Mouse (Mus musculus) thymus, adult 2 months (tissue): Measurements from ENCODE around the gene Carmil1. TPM values are rescaled to one million over a fixed set of nuclear protein-coding genes. Genes with fewer than 3 reads are reported as not detected.

Experiments
- DNase-seq: peaks from one replicate; pipeline ENCODE4 v3.0.0; 2021
- H3K27ac ChIP-seq: fragments of 200-500 bp; 2 replicates; pipeline ENCODE4 v1.5.1; 2012; ENCODE audit warnings: low read length, control low read depth; ENCODE audit not compliant: control insufficient read depth, insufficient read depth
- H3K27me3 ChIP-seq: fragments of 200-500 bp; 2 replicates; pipeline ENCODE4 v1.6.1; 2012; ENCODE audit warnings: mild to moderate bottlenecking, low read length, moderate library complexity, mixed read lengths; ENCODE audit not compliant: control insufficient read depth, insufficient read depth
- H3K36me3 ChIP-seq: fragments of 200-500 bp; 2 replicates; pipeline ENCODE4 v1.6.1; 2012; ENCODE audit warnings: mild to moderate bottlenecking, low read length, moderate library complexity; ENCODE audit not compliant: control insufficient read depth, insufficient read depth
- H3K4me1 ChIP-seq: fragments of 200-500 bp; replicated peaks from 2 replicates; pipeline ENCODE4 v1.6.1; 2012; ENCODE audit warnings: low read length; ENCODE audit not compliant: control insufficient read depth, insufficient read depth
- H3K4me3 ChIP-seq: fragments of 200-500 bp; 2 replicates; pipeline ENCODE4 v1.5.1; 2012; ENCODE audit warnings: mild to moderate bottlenecking, low read length, control low read depth, moderate library complexity; ENCODE audit not compliant: control insufficient read depth, insufficient read depth
- CTCF ChIP-seq: fragments of 200-500 bp; IDR thresholded peaks from 2 replicates; pipeline ENCODE4 v1.5.1; 2012; ENCODE audit warnings: mild to moderate bottlenecking, control low read depth, low read length, moderate library complexity, borderline replicate concordance; ENCODE audit not compliant: control insufficient read depth, poor library complexity, insufficient read depth; ENCODE audit errors: extremely low read depth
- POLR2A ChIP-seq: fragments of 200-500 bp; IDR thresholded peaks from 2 replicates; pipeline ENCODE4 v1.6.1; 2012; ENCODE audit warnings: mild to moderate bottlenecking, low read length, control low read depth, moderate library complexity; ENCODE audit not compliant: control insufficient read depth, poor library complexity, insufficient read depth; ENCODE audit errors: extremely low read depth
- WGBS: fragments of 180-500 bp; shearing (Covaris S2); methylation state at CpG from one replicate; pipeline ENCODE4 v1.1.7; 2018; 5-methylcytosine and 5-hydroxymethylcytosine counted together
- polyA plus RNA-seq: library from polyadenylated mRNA; depleted of rRNA; stranded (reverse); fragments of >200 nt; gene quantifications from 2 replicates; pipeline ENCODE4 v1.2.3, GENCODE M21; 2012; rRNA removed

The Carmil1 gene
- polyA plus RNA-seq, 1 experiment: 2.1 TPM

- H3K27me3 ChIP-seq: no peaks in the 10 kb centered on the region
- no peak overlapping the region for H3K4me3 ChIP-seq
- H3K27ac ChIP-seq: no peak overlapping the region
- TF ChIP-seq CTCF: no peak
- no peaks in the 10 kb centered on the region for H3K36me3 ChIP-seq
- no peak for DNase-seq
- no peaks in the 10 kb centered on the region for H3K4me1 ChIP-seq
- 35% methylated on average over 9 of the region's 9 CpGs for WGBS
Observed at GRCm38 (mm10) chr13:23994024-23994423, 286.6 kb downstream of the Carmil1 start.

- peak; percentile 21 for DNase-seq
Observed at GRCm38 (mm10) chr13:23990928-23991327, 289.7 kb downstream of the Carmil1 start, which contains the start of gene Scgn. TSS of gene Scgn (minus strand) at chr13:23991214.

DNA sequence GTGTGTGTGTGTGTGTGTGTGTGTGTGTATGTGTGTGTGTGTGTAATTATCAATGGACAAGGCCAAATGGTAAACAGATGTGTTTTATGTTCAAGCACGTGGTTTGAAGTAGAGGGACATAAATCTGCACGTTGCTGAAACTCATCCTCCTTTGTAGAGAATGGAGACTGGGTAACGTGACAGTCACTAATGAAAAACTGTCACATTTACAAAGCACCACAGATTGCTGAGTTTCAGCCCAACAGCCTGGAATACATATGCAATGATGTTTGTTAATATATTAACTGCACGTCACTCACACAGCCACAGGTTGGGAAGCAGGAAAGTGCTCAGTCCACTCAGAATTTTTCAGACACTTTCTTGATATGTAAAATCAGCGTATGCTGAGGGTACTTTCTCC, 290.1 kb downstream of the Carmil1 start:
- WGBS: 52% methylated on average over 5 of the region's 5 CpGs
- H3K27ac ChIP-seq: no peak overlapping the region
- H3K4me3 ChIP-seq: no peak overlapping the region
- no peaks in the 10 kb centered on the region for H3K27me3 ChIP-seq
- no peaks in the 10 kb centered on the region for H3K36me3 ChIP-seq
- H3K4me1 ChIP-seq: no peaks in the 10 kb centered on the region
- DNase-seq: no peak
- no peak for TF ChIP-seq CTCF

More at GRCm38 (mm10) chr13:23990928-23991327, 289.7 kb downstream of the Carmil1 start, which contains the start of gene Scgn:
- H3K4me1 ChIP-seq: no peaks in the 10 kb centered on the region
- no peak within 1 kb of the TSS for H3K4me3 ChIP-seq
- no peaks in the 10 kb centered on the region for H3K27me3 ChIP-seq
- no peak for TF ChIP-seq CTCF
- TF ChIP-seq POLR2A: no peak
- H3K27ac ChIP-seq: no peak within 1 kb of the TSS
- no peaks in the 10 kb centered on the region for H3K36me3 ChIP-seq
- WGBS: 7% methylated on average over 20 of the region's 20 CpGs

DNA sequence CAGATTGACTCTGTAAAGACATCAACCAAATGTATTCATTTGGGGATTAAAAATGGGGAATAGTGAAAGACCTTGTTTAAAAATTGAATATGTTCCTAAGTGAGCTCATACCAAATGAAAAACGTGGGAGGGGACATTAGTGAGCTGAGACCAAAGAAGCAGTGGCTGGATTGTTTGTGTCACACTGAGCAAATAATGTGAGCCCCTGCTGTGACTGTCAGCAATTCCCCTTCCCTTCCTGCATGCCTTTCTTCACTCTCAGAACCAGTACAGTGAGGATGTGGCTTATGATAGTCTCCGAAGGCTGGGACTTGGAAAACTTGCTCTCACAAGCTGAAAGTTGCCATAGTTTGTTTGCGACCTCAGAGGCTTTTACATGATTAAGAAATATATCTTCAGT, 295.5 kb downstream of the Carmil1 start:
- WGBS: 64% methylated on average over 3 of the region's 3 CpGs
- DNase-seq: no peak
- Histone ChIP-seq H3K4me1 (no peaks in the 10 kb centered on the region), H3K27ac (no peak overlapping the region), H3K27me3 (no peaks in the 10 kb centered on the region), H3K4me3 (no peak overlapping the region), H3K36me3 (no peaks in the 10 kb centered on the region)
- TF ChIP-seq POLR2A: no peak
- no peak for TF ChIP-seq CTCF

GRCm38 (mm10) chr13:23972271-23972670, 308.3 kb downstream of the Carmil1 start:
- no peak for DNase-seq
- WGBS: 77% methylated on average over 5 of the region's 5 CpGs
- H3K27ac ChIP-seq: no peak overlapping the region

GRCm38 (mm10) chr13:23971870-23972269, 308.7 kb downstream of the Carmil1 start:
- Histone ChIP-seq H3K27ac (no peak overlapping the region), H3K36me3 (no peaks in the 10 kb centered on the region), H3K4me3 (no peak overlapping the region), H3K27me3 (no peaks in the 10 kb centered on the region), H3K4me1 (no peaks in the 10 kb centered on the region)
- TF ChIP-seq POLR2A (no peak), CTCF (no peak)
- WGBS: 87% methylated on average over 2 of the region's 2 CpGs
- no peak for DNase-seq

More at GRCm38 (mm10) chr13:23972271-23972670, 308.3 kb downstream of the Carmil1 start:
- no peak overlapping the region for H3K4me3 ChIP-seq
- no peaks in the 10 kb centered on the region for H3K27me3 ChIP-seq
- H3K36me3 ChIP-seq: no peaks in the 10 kb centered on the region
- H3K4me1 ChIP-seq: no peaks in the 10 kb centered on the region
- TF ChIP-seq POLR2A: no peak
- no peak for TF ChIP-seq CTCF

GRCm38 (mm10) chr13:23964909-23965308, 315.7 kb downstream of the Carmil1 start:
- H3K4me1 ChIP-seq: no peaks in the 10 kb centered on the region
- H3K4me3 ChIP-seq: no peak overlapping the region
- WGBS: 59% methylated on average over 2 of the region's 2 CpGs
- no peaks in the 10 kb centered on the region for H3K27me3 ChIP-seq
- DNase-seq: no peak
- no peaks in the 10 kb centered on the region for H3K36me3 ChIP-seq
- no peak for TF ChIP-seq CTCF
- TF ChIP-seq POLR2A: no peak
- H3K27ac ChIP-seq: no peak overlapping the region

Other genes with a start within 250 kb of the Carmil1 start
- 14.7 and 15.0 TPM in 2 replicates for gene Cmah, start 46.6 kb upstream of the Carmil1 start, polyA plus RNA-seq